Mouse (Mus musculus) gastrocnemius, adult 18-20 months (tissue): ENCODE results near the gene AI854703. TPM values are rescaled to one million over a fixed set of nuclear protein-coding genes. Genes with fewer than 3 reads are reported as not detected.
"Not testable (repeated sequence)": the region's sequence is repeated elsewhere in the genome, so short reads cannot be mapped to it uniquely, and the experiment has no call there.

Experiments
- DNase-seq: peaks from one replicate; pipeline ENCODE4 v3.0.0; 2021; ENCODE audit warnings: low spot score
- total RNA-seq, 2 experiments: library from RNA; stranded (reverse); gene quantifications; 2 replicates each; pipeline ENCODE4 v1.2.3; 2021

The AI854703 gene
- total RNA-seq, 2 experiments from 2014 or later: 0.76 to 0.78 TPM

DNA sequence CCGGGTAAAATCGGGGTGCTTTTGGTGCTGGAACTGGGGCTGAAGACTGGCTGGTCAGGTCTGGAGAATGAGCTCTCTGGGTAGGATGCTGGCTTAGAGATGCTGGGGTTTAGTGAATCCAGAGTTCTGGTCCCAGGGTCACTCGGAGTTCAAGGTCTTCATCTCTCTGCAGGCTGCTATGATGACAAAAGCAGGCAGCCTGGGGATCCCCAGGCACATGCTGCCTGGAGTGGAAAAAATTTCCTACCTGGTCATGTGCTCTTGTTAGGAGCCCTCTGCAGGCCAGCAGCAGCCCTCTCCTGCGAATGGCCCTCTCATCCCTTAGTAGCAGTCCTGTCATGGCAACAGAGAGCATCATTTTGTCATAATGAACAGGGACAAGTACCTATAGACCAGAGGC lies 13.1 kb upstream of the AI854703 start:
- DNase-seq: no peak

DNA sequence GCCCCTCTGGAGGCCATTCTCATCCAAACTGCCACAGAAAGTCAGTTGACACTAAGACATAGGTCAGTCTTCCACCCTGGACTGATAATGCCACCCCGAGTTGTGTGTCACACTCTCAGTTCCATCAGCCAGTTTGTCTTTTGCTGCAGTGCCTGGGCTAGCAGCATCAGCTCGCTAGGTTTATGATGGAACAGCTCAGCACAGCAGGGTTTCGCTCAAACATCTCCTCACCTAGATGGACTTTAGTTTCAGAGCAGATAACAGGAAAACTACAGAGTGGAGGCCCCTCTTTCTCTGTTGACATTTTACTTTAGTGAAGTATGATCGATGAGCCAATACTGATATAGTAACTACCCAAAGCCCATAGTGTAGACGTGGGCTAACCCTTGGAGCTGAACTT lies 11.8 kb upstream of the AI854703 start:
- DNase-seq: no peak

GRCm38 (mm10) chr6:48620031-48620430 lies 6.5 kb upstream of the AI854703 start:
- DNase-seq: no peak

DNA sequence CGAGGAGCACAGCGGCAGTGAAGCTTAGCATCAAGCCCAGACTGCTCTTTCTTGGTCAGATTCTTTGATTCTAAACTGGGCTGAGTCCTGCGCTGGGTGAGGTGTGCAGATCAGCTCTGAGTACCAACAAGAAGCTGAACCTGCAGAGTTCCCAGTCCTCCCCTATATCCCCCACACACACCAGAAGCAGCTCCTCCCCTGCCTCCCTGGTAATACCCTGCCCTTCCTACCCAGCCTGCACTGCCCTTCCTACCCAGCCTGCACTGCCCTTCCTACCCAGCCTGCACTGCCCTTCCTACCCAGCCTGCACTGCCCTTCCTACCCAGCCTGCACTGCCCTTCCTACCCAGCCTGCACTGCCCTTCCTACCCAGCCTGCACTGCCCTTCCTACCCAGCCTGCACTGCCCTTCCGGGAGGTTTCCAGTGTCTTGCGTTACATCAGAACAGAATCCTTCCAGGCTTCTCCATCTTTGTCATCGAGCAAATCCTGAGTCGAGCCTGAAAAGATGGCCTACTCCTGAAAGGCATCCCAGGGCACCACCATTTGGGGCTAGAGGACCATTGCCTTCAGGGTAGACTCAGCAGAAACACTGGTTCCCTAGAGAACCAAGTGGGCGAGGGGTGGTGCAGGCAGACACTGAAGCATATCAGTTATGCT lies 4.2 kb upstream of the AI854703 start:
- DNase-seq: not testable (repeated sequence)

- DNase-seq: no peak
These were observed 3.1 kb upstream of the AI854703 start for GRCm38 (mm10) chr6:48623460-48623859.

DNA sequence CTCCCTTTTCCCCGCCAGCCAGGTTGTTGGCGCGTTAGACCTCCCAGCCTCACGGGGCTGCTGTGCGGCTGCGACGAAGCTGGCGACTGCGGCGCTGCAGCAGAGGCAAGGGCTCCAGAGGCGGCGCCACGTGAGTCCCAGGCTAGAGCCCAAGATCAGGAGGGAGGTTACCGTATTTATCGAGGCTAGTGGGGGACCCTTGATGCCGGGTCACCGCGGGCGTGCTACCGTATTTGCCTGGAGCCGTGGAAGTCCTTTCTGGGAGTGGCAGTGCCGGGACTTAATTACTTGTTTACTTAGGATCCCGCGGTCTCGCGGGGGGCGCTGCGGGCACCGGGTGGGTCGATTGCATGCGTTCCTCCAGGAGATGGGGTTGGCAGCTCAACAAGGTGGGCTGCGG lies 420 bp downstream of the AI854703 start:
- DNase-seq: peak; percentile 38

- DNase-seq: no peak
These were observed 954 bp downstream of the AI854703 start for GRCm38 (mm10) chr6:48627511-48627924.

DNA sequence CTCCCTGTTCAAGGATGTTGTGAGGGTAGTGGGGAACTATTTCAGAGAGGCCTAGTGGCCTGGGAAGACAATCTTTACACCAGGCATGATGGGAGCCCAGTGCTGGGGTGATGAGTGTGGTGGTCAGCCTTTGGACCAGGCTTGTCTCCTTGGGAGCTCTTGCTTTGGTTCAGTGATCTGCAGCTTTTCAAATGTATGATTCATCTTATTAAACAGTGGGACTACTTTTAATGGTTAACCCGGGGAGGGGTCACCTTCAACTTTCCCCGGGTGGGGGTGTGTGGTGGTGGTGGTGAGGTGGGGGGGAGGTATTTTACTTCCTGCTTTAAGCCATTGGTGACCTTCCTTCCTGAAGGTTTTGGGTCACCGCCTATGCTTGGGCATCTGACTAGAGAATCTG lies 1.8 kb downstream of the AI854703 start:
- DNase-seq: no peak

- DNase-seq: no peak
These were observed 2.5 kb downstream of the AI854703 start for GRCm38 (mm10) chr6:48628808-48629660.

DNA sequence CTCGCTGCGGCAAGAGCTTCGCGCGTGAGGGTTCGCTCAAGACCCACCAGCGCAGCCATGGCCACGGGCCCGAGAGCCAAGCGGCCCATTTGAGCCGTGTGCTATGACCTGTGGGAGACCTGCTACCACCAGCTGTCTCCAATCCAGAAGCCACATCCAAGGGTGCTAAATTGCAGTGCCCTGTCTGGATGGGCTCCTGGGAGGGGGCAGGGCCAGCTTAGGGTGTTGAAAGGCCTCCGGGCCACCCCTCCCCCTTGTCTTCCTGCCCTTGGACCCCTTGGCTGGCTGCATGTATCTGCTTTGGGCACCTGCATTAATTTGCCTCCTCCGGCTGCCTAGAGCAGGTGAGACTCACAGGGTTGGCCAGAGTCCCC lies 3.1 kb downstream of the AI854703 start:
- no peak for DNase-seq

DNA sequence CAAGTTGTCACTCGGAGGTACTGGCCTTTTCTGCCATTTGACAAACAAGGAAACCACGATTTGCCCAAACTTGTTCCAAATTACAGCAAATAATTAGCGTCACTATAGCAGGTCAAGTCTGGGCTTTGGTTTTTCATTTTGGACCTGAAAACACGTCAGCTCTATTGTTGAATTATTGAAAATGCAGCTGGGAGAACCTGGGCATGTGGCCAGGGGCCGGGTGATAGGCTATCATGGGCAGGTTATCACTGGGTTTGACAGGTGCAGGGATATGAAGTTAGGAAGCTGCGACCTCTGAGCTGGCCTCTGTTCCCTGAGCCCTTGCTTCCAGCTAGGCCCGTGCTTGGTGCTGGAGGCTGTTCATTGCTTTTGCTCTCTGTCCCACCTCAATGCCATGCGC lies 4.3 kb downstream of the AI854703 start:
- DNase-seq: no peak

- no peak for DNase-seq
These were observed 8.5 kb downstream of the AI854703 start for GRCm38 (mm10) chr6:48635105-48635504.

GRCm38 (mm10) chr6:48636515-48636914 lies 10.0 kb downstream of the AI854703 start:
- no peak for DNase-seq

DNA sequence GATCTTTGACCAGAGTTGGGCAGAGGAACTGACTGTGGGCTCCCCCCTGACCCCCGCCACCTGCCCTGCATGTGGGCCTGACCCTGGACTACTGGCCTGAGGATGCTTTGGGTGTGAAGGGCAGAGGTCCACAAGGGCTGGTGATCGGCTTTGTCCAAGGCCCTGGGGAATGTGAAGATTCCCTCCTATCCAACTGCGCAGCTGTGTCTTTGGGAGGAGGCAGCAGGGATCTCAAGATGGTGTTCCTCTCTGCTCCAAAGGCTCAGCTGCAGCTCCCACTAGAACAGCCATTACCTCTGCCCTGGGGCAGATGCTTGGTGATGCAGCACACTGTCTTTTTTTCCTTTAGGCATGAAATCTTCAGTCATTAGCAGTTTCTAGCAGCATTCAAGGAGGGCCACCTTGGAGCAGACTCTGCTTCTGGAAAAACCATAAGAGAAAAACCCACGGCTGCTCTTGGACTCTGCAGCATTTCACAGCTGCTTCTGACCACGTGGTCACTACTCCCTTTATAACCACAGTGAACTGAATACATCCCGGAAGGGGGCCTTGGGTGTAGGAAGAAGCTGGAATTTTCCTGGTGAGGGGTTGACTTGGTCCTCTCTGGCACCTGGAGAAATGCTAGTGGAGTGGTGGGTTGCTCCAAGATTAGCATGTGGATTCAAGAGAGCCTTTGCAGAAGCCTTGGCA lies 11.4 kb downstream of the AI854703 start:
- DNase-seq: no peak

DNA sequence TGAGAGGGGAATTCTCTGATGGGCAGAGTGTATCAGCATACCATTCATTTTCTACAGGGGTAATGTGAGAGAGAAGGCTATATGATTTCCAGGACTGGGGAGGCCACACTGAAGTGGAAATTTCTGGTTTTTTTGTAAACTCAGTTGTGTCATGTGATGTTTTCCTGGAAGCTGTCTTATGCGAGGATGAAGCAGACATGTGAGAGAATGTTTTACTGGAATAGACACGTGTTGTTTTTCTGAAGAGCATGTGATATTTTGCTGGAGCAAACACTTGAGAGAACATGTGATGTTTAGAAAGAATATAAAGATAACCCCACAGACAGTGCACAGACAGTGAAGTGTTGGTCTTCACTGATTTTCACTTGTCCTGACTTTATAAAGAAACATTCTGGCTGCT lies 12.0 kb downstream of the AI854703 start:
- DNase-seq: no peak

DNA sequence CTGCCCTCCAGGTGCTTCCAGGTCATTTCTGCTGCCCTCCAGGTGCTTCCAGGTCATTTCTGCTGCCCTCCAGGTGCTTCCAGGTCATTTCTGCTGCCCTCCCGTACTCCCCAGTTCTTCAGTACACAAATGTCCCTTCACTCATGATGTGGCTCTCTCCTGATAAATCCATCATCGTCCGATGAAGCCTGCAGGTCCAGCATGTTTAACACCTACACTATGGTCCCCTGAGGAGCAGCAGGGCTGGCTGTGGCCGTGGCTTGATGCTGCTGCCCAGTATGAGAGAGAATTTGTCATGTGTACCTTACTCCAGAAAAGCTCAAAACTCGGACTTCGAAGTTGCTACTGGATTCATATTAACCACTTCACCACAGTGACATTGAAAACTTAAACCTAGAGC lies 14.8 kb downstream of the AI854703 start:
- no peak for DNase-seq

- peak; percentile 52 for DNase-seq
These were observed 16.3 kb downstream of the AI854703 start for GRCm38 (mm10) chr6:48642764-48643292.

- peak; percentile 73 for DNase-seq
These were observed 19.2 kb downstream of the AI854703 start for GRCm38 (mm10) chr6:48645660-48646308.

DNA sequence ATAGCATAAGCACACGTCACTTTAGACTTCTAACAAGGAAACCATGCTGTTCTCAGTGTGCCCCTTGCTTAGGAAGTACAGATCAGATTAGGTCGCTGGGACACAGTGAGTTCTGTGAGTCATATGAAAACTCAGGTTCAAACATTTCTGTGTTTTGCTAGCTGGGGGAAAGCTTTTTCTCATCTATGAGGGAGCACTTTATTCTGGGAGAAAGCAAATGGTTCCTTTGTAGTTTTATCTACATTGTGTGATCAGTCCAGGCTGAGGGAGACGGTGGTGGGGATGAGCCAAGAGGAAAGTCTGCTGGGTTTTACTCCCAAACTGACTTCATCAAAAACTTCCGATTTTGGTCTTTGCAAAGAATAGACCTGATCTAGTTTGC lies 19.7 kb downstream of the AI854703 start:
- DNase-seq: no peak

- no peak for DNase-seq
These were observed 20.4 kb downstream of the AI854703 start, which contains the start of gene Gimap8 for GRCm38 (mm10) chr6:48646995-48647394. Gene Gimap8 (plus strand): TSS chr6:48647234.

GRCm38 (mm10) chr6:48647611-48648010 lies 21.0 kb downstream of the AI854703 start:
- no peak for DNase-seq

GRCm38 (mm10) chr6:48648779-48649178 lies 22.2 kb downstream of the AI854703 start:
- DNase-seq: no peak
